Mouse (Mus musculus): ENCODE measurements around the gene Pitpnc1.

Pitpnc1 gene

DNA sequence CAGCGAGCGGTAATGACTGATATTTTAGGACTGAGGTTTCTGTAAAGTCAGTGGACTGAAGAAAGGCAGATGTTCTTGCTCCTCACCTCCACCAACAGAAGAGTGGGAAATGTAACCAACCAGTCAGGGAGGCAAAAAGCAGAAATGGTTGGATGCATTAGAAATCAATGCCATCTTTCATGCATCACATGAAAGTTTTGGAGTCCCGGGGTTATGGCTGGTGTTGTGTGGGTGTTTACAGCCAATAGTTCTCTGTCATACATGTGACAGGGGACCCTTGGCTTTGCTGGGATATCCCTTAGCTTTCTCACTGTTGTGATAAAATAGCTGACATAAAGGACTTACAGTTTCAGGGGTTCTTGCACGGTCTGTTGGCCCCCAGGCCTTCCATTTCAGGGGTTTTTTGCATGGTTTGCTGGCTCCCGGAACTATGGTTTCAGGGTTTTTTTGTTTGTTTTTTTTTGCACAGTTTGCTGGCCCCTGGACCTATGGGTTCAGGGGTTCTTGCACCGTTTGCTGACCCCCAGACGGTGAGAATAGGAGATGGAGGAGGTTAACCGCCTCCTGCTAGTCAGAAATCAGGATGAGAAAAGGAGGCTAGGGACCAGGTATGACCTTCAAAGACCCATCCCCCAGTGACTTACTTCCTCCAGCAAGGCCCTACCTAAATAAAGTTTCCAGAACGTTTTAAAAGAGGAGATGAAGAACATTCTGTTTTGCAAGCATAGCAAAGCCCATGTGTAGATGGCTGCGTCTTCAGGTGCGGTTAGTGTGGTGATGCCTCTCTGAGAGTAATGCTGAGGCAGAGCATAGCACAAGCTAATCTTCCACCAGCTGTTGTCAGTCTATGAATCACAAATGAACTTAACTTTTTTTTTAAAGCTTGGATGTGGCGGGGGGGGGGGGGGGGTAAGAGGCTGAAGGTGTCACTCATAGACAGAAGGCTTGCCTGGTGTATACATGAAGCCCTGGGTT is 27.1 kb downstream of the Pitpnc1 start:
- DNase-seq (ENCODE audit: low spot score in 2 of 2), result no peak

DNA sequence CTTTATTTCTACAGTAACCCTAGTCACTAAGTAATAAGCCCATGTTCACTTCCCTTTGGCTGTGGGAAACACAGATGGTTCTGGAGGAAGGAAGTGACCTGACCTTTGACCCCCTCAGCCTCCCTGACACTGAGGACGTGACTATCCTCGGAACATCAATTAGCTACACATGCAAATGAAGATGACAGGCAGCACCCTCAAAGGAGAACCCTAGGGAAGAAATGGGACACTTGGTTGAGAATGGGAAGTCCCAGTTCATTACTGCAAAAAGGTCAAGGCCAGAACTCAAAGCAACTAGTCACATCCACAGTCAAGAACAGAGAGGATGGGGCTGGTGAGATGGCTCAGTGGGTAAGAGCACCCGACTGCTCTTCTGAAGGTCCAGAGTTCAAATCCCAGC is 29.4 kb downstream of the Pitpnc1 start:
- DNase-seq (ENCODE audit: low spot score in 2 of 2), result no peak

DNA sequence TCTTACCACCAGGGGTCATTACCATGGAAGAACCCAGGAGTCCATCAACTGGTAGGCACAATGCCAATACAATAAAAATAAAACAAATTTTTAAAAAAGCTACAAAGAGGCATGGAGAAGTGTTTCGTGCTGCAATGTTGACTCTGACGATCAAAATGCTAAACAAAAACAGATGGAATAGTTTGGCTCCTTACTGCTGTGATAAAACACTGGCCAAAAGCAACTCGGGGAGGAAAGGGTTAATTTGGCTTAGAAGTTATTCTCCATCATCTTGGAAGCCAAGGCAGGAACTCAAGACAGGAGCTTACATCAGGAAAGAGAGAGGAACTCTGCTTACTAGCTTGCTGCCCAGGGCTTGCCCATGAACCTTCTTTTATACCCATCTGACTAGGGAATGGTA is 32.4 kb downstream of the Pitpnc1 start:
- DNase-seq (ENCODE audit: low spot score in 2 of 2), result no peak

DNA sequence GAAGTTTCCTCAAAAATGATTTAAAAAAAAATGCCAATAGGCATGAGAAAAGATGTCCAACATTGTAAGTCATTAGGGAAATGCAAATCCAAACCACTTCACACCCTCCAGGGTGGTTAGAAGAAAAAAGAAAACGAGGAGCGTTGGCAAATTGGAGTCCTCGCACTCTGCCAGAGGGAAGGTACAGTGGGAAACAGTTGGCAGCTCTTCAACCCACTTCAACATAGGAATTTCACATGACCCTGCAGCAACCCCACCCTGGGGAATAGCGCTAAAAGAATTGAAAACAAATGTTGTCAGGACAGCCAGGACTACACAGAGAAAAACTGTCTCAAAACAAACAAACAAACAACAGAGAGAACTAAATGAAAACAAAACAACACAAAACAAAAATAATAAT is 32.8 kb downstream of the Pitpnc1 start:
- no peak for DNase-seq (ENCODE audit: low spot score in 2 of 2)

DNA sequence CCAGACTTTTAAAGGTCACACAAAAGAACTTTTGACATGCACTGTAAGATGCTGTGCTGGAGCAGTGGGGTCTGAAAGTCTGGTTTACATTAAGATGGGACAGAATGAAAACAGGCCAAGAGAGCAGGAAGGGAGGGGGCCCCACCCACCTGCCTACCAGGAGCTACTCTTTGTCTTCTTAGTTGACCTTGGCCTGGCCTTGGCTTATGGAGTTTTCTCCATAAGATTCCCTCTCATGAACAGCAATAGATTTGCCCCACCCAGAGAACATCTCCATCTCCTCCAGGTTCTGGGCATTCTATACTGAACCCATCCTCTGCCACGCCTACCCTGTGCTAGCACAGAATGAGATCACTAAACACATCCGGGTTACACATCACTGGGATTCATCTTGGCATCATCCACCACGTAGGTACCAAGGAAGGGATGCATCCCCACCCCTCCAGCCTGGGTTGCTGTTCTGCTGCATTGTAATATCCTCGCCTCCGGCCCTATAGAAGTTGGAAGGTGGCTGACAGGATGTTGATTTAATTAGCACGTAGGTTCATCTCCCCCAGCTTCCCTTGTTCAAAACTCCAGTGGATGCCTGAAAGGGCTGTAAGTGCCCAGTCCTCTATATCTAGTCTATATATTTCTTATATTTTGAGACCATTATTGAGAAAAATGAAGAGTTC is 34.6 kb downstream of the Pitpnc1 start:
- no peak for DNase-seq (ENCODE audit: low spot score in 2 of 2)

DNA sequence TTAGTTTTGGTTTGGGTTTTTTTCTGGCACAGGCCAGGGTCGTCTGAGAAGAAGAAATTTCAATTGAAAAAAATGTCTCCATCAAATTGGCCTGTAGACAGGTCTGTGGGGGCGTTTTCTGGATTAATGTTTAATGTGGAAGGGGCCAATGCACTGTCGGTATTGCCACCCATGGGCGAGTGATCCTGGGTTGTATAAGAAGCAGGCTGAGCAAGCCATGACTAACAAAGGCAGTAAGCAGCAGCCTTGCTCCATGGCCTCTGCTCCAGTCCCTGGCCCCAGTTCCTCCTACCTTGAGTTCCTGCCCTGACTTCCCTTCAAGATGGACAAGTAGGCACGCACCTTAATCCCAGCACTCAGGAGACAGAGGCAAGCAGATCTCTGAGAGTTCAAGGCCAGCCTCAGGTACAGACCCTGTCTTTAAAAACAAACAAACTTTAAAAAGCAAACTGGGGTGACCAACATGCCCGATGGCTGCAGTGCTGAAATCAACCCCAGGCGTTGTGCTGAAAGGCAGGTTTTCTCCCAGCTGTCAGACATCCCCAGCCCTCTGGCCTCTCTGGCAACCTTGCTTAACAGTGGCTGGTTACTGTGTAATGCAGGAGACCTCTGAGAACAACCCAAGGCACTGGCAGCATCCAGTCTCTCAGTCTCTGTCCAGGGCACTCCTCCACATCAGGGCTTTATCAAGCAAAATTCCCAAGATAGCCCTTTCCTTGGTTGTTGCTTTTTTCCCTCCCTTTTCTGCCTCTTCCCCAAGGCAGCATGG is 39.1 kb downstream of the Pitpnc1 start:
- no peak for DNase-seq (ENCODE audit: low spot score in 2 of 2)

DNA sequence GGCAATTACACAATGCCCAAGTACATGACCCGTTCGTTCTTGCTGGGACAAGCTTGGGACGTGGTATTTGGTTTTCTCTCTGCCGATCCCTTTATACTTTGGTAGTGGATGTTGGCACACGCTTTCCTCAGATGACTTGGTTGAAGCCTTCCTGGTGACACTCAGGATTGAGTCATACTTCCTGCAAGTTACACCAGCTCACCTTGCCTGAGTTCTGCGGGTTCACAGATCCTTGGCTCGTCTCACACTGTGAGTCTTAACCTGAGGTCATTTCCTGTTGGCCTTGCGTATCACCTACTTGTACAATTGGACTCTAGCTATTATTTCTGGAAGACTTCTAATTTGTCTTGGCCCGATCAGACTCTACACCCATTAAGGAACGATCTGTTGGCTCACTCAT is 42.5 kb downstream of the Pitpnc1 start:
- DNase-seq (ENCODE audit: low spot score in 2 of 2), result no peak

DNA sequence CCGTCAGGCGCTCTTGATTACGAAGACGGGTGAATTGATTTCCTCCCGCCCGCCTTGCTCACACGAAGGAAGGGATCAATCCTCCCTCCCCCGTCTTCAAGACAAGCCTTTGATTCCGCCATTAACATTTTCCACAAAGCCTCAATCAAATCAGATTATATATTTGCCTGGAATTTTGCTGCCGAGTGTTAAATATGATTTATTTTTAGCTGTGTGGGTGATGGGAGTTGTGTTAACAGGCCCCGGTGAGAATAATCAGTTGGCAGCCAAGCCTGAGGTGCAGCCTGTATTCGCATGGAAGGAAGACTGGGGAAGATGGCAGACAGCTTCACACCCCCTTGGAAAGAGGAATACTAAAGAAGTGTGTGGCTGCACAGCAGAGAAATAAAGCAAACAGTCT is 46.3 kb downstream of the Pitpnc1 start:
- DNase-seq (ENCODE audit: low spot score in 2 of 2), result no peak

DNA sequence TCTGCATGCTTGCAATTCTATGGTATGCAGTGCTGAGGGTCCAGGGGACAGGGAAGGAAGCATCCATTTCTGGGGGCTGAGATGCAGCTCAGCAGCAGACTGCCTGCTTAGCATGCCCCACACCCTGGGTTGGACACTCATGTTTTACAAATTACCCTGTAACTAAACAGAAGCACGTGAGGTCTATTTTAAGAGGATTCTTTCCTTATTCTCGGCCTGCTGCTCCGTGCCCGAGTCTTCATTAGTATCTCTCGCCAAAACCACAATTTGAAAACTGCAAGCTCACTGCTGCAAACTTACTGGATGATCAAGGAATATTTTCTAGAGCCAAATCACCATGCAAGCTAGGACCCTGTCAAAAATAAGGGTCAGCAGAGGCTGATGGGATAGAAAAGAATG is 48.1 kb downstream of the Pitpnc1 start:
- DNase-seq (ENCODE audit: low spot score in 2 of 2), result peak in 1 of 2 experiments; percentile 59

DNA sequence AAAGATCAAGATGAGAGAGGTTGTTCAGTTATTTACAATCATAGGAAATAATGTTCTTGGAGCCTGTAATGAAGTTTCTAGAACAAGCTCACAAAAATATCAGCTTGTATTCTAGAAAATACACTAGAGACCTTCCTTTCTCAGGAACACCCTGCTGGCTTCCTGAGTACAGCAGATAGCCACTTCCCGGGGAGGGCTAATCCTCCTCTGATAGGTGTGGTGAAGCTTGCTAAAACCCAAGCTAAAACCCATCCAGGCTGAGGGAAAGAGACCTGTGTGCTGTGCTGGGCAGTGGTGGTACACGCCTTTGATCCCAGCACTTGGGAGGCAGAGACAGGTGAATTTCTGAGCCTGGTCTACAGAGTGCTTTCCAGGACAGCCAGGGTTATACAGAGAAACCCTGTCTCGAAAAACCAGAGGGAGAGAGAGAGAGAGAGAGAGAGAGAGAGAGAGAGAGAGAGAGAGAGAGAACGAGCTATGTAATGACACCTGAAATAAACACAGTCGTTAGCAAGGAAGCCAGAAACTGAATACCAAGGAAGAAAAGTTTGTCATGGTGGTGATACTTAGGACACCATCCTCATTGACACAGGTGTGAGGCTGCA is 48.6 kb downstream of the Pitpnc1 start:
- no peak for DNase-seq (ENCODE audit: low spot score in 2 of 2)

DNA sequence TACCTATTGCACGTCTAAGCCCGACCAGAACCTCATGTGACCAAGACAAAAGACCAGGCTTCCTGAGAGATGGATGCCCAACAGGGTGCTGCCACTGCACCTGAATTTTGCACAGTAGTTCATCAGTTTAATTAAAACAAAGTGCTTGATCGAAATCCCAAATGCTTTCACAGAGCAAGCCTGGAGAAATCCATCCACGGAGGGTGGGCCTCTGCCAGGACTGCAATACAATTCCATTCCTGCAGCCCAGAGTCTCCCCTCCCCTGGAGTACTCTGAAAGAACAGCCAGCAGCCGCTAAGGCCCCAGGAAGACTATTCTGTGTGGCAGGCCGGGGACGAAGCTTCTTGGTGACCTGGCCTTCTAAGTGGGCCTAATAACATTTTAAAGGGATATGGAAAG is 50.6 kb downstream of the Pitpnc1 start:
- DNase-seq (ENCODE audit: low spot score in 2 of 2), result peak in 1 of 2 experiments; percentile 57

DNA sequence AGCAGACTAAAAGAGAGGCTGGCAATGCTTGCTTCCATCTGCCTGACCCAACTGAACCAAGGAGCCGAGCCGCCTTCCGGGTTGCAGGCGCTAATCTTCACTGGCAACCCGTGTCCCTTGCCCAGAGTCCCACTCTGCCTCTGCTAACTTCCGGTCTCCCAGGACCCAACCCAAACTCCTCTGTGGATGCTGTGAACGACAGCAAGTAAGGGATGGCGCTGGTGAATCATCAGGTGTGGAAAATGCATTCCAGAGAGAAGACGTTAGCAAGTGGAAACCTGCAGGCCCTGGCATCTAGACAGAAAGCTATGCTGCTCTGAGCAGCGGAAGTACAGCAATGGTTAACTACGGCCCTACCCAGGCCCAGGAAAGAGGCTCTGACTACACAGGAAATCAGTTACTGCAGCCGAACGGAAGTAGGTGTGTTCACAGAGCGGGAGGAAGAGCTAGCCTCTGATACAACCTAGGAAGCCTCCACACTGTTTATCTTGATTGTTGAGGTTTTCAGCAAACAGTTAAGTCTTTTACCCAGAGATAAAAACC is 53.4 kb downstream of the Pitpnc1 start:
- no peak for DNase-seq (ENCODE audit: low spot score in 2 of 2)

DNA sequence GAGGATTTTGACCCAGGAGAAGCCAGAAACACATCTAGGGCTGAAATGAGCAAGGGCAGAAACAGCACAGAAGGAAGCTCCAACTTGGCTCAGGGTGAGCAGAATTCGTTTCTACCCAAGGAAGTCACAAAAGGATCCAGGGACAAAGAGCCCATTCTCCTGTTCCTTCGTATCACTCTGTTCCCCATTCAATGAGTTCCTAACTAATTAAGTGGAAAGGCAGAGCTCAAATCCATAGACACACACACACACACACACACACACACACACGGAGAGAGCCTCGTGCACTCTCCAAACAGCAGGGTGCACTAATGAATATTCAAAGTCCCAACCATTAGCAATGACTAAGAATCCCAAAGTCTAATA is 54.0 kb downstream of the Pitpnc1 start:
- DNase-seq (ENCODE audit: low spot score in 2 of 2), result peak; percentile 58 to 64

DNA sequence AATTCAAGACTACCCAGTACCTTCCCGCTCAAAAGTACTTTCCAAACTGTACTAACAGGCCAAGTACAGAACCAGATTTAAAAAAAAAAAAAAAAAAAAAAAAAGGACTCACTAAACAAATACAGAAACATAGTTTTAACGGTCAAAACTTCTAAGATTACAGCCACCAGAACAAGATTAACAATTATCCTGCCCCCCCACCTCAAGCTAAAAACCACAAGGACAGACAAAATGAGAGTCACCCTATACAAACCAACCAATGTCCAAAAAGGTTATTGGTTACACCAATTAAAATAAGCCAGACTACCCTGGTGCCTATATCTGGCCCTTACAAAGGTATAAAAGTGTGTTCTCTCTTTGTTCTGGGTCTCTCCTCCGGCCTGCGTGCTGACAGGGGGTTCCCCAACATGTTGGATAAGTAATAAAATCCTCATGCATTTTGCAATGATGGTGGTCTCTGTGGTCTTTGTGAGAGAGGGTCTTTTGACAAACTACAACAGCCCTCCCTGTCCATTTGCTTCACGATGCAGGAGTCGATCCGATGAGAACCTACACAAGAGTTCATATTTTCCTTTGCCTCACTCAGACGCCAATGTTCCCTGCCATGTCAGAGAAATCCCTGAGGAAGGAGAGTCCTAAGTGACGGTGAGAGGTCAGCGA is 54.5 kb downstream of the Pitpnc1 start:
- no peak for DNase-seq (ENCODE audit: low spot score in 2 of 2)

DNA sequence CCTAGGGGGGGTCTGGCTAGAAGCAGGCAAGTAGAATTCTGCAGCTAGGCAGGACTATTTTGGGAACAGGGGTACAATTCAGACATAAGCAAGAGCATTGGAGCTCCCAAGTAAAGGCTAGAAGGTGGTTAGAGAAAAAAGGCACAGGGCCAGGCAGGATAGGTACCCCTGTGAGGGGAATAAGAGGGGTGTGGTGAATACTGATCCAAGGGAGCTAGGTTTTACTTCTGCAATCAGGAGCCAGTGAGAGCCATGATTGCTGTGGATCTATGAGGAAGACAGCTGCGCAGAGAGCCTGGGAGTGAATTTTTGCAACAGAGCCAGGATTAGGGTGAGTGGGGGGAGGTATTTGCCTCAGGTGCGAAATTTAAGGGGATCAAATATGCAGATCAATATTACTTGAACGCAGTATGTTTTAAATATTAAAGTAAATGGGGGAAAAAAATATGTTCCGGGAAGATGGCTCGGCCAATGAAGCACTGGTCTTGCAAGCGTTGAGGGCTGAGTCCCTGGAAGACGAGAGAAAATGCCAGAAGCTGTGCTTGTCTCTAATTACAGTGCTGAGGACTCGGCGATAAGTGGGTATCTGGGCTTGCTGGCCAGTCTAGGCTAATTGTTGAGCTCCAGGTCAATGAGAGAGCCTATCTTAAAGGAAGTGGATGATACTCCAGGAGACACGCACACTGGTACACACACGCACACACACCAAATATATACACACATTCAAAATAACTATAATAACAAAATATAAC is 55.3 kb downstream of the Pitpnc1 start:
- no peak for DNase-seq (ENCODE audit: low spot score in 2 of 2)

DNA sequence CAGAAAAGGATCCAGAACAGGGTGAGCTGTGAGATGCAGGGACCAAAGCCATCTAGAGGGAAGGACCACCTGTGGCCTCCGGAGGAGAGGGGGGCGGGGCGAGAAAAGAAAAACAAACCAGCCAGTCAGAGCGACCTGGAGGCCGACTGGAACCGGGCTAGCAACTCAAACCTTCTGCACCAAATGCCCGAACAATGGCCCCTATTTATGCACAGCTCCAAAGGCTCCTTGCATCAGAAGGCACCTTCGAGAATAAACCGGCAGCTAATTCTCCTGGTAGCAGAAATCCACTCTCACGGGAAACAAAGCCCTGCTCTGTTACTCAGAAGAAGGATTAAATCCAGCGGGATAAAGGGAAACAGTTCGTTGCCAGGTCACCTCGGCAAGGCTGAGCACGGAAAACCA is 57.2 kb downstream of the Pitpnc1 start:
- DNase-seq (ENCODE audit: low spot score in 2 of 2), result peak; percentile 82 to 83

DNA sequence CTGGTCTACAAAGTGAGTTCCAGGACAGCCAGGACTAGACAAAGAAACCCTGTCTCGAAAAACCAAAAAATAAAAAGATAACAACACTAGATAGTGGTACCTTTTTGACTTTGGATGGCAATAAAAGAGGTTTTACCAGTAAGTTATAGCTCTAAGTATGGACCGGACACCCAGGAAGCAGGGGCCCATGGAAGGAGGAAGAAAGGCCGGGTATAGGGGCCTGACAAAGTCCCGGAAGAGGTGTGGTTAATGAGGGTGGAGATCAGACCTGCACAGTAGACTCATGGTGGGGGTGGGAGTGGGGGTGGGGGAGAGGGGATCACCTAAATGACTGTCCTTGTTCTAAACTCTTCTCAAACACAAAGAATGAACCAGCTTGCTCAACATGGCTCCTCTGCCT is 58.4 kb downstream of the Pitpnc1 start:
- DNase-seq (ENCODE audit: low spot score in 2 of 2), result no peak

DNA sequence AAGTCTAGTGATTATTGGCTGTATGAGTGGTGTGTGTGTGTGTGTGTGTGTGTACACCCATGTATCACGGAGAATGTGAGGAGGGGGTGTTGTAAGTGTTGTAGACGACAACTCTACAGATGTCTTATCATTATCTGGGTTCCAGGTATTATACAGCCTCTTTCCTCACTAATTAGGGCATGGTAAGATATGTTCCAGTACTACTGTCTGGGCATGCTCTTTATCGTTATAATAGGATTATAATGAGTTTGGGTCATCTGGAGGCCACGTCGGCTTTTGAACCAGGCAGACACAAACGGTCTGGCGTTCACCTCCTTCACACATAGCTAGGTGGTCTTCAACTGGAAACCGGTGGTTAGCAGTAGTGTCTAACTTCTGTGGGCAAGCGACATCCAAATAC is 58.9 kb downstream of the Pitpnc1 start:
- DNase-seq (ENCODE audit: low spot score in 2 of 2), result no peak

DNA sequence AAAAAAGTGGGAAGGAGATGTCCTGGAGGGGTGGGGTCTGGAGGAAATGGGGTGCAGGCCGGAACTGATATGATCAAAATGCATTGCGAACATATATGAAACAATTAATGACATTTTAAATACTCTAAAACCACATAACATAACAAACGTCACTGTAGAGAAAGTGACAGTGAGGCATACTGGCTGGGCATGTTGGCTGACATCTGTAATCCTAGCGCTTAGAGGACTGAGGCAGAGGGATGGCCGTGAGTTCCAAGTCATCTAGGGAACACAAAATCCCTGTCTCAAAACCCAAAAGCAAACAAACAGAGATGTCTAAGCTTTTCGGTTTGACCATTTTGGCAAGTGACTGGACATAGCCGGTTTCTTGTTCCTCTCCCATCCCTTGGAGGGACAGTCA is 59.7 kb downstream of the Pitpnc1 start:
- DNase-seq (ENCODE audit: low spot score in 2 of 2), result no peak

DNA sequence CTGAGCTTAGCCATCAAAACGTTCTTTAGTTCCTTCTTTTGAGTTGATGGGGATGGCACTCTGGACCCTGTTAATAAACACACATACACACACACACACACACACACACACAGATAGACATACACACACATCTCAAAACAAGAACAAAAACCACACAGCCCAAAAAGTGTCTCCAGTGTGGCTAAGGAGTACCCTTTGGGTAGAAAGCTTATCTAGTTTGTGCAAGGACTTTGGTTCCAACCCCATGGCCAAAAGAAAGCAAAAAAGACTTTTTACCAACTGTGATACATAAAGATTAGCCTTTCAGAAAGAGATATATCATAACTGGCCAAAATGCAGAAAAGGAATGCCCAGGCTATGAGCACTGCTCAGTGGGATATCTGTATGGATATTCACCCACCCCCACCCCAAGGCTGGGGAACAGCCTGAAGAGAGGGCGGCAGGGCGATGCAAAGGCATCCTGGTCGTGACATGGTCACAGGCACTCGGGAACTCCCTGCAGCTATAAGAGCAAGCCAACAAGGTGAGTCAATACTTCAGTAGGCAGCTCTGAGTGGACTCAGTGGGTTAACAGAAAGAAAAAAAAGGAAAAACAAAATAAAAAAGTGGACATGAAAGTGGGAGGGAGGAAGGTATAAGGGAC is 60.3 kb downstream of the Pitpnc1 start:
- no peak for DNase-seq (ENCODE audit: low spot score in 2 of 2)
